Mouse (Mus musculus) small intestine, adult 2 months (tissue): ENCODE data around the gene Stk38.

ENCODE experiments used
- CTCF ChIP-seq: fragments of 200-500 bp; IDR thresholded peaks from 2 replicates; pipeline ENCODE4 v1.5.1; 2012; ENCODE audit warnings: low read depth, mild to moderate bottlenecking, control low read depth, inconsistent platforms, low read length, moderate library complexity, mixed read lengths; ENCODE audit not compliant: insufficient replicate concordance, insufficient read length; ENCODE audit errors: extremely low read depth
- POLR2A ChIP-seq: fragments of 200-500 bp; IDR thresholded peaks from 2 replicates; pipeline ENCODE4 v1.6.1; 2012; ENCODE audit warnings: low read depth, mild to moderate bottlenecking, control low read depth, inconsistent platforms, low read length, moderate library complexity

- TF ChIP-seq CTCF, result no peak
- TF ChIP-seq POLR2A, result no peak
Observed at GRCm38 (mm10) chr17:29056699-29057151, 48.9 kb upstream of the Stk38 start.
